Mouse (Mus musculus): Measurements from ENCODE around the gene Shc3.

GRCm38 (mm10) chr13:51552233-51552632, 17.0 kb downstream of the Shc3 start:
- no peak for TF ChIP-seq CTCF (IDR thresholded peaks at IDR 0.05; ENCODE audit: low read depth)
- no peak for TF ChIP-seq EP300 (IDR thresholded peaks at IDR 0.05; ENCODE audit: low read depth)
